Mouse (Mus musculus) G1E-ER4 (cell line): ENCODE measurements around the gene Vmn1r1. TPM values are rescaled to one million over a fixed set of nuclear protein-coding genes. Genes with fewer than 3 reads are reported as not detected.

Experiments
- GATA1 ChIP-seq: IDR thresholded peaks from one replicate; pipeline ENCODE4 v1.8.0; 2012; ENCODE audit warnings: low read length, inconsistent platforms
- polyA plus RNA-seq: library from polyadenylated mRNA; stranded (reverse); fragments of >175 nt; gene quantifications from 2 replicates; pipeline ENCODE4 v1.2.3, GENCODE M21; 2012

Vmn1r1 gene
- polyA plus RNA-seq = 0.02 TPM in 1 of 2 replicates, not detected in the other

DNA sequence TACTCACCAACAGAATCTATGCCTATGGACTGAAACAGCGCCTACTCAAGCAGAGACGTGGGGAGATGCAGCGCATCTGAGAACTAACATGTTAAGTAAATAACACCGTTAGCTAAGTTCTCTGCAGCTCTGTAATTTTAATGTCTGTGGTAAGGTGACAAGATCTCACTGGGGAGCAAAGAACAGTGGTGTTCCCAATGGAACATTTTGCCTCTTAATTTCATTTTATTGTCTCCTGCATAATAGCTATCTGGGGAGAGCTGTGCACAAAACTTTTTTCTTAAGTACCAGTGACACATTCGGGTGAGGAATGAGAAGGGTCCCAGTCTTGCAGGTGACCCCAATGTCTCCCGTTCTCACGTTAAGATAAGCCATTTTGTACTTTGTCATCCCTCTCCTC, at the start of gene Vmn1r1:
Gene Vmn1r1 (minus strand): TSS at position 101 of the 400 bp plus-strand sequence.
- no peak for TF ChIP-seq GATA1

DNA sequence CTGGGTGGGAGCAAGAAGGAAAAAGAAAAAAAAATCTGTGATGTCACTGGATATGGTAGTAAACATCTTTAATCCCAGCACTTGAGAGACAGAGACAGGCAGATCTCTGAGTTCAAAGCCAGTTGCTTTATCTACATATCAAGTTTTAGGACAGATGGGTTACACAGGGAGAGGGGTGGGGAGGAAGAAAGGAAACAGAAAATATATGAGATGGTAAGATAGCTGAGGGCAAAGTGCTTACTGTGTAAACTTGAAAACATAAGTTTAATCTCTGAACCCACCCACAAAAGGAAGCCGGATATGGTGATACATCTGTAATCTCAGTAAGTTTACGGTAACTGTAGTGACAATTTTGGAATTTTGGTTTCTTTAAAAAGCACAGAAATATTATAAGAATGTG, 46.0 kb upstream of the Vmn1r1 start:
- TF ChIP-seq GATA1 = no peak

DNA sequence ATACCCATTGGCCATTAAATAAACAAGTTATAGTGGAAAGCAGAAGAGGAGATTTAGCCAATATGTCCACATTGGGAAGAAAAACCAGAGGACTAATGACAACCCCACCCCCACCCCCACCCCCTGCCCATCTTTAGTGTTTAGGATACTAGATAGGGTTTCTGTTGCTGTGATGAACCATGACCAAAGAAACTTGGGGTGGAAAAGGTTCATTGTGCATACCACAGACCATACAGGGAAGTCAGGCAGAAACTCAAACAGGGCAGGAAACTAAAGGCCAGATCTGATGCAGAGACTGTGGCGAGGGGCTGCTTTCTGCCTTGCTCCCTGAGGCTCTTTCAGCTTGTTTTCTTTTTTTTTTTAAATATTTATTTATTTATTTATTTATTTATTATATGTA, 28.3 kb upstream of the Vmn1r1 start:
- TF ChIP-seq GATA1 = no peak

DNA sequence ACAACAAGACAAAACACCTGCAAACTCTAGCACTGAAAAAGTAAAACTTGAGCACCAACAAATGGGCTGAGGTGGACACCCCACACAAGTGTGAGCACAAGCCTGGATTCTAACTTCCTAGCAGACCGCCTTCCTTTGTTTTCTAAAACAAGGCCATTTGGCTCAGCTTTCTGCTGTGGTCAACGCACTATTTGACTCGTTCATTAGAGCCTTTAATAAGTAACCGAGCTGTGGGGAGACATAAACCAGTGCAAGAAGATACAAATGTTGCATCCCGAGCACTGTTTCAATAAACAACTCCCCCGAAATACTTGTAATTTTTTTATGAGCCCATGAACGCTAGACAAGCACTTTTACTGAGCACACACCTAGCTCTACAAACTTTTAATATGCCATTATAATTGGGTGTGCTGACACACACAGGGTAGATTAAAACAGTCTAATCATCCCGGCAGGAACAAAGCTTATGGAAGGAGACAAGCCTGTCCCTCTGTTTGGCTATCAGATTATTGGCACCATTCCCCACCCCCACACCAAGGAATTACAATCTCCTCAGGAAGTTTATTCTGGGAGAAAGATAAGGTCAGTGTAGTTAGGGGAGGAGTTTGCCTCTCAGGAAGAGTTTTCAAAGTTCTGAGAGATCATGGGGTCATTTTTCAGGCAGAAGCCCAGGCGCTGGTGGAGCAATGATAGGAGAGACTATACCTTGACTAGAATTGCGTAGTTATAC, 27.7 kb upstream of the Vmn1r1 start:
- no peak for TF ChIP-seq GATA1

DNA sequence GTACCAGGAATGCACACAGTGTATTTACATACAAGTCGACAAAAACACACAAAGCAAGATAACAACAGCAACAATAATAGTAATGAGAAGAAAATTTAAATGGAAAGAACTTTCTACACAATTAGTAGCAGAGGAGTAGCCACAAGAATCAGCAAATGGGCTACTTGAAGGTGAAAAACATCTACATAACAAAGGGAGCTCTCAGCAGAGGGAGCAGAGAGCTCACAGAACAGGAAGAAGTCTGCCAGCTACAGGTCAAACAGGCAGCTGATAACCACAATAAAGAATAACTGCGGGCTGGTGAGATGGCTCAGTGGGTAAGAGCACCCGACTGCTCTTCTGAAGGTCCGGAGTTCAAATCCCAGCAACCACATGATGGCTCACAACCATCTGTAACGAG, 26.9 kb upstream of the Vmn1r1 start:
- no peak for TF ChIP-seq GATA1

DNA sequence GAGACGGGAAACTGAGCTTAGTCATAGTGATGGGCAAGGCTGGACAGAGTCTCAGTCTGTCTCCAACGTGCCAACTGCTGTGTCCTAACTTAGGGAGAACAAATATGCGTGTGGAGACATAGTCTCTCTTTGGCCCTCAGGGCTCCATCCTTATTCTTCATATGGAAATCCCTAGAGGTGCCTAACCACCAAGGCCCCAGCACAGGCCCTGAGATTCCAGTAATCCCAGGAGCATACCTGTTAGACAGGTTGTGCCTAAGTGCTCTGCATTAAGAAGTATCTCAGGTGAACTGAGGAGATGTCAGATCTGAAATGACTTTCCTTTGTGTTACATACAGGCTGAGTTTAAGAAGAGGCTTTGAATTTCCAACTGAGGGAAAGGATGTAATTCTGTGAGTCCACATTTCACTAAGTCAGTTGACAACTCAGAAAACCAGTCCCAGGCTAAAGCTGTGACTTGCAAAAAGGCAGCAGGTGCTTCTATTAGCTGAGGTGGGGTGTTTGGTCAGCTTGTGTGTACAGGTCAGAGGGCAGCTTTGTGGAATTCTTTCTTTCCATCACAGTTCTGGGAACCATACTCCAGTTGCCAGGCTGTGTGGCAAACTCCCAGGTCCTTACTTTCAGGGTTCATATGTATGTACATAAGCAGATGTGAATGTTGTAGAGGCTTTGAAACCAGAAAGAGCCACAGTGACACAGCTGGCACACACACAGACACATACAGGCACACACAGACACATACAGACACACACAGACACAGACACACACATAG, 25.6 kb upstream of the Vmn1r1 start:
- TF ChIP-seq GATA1 = no peak

DNA sequence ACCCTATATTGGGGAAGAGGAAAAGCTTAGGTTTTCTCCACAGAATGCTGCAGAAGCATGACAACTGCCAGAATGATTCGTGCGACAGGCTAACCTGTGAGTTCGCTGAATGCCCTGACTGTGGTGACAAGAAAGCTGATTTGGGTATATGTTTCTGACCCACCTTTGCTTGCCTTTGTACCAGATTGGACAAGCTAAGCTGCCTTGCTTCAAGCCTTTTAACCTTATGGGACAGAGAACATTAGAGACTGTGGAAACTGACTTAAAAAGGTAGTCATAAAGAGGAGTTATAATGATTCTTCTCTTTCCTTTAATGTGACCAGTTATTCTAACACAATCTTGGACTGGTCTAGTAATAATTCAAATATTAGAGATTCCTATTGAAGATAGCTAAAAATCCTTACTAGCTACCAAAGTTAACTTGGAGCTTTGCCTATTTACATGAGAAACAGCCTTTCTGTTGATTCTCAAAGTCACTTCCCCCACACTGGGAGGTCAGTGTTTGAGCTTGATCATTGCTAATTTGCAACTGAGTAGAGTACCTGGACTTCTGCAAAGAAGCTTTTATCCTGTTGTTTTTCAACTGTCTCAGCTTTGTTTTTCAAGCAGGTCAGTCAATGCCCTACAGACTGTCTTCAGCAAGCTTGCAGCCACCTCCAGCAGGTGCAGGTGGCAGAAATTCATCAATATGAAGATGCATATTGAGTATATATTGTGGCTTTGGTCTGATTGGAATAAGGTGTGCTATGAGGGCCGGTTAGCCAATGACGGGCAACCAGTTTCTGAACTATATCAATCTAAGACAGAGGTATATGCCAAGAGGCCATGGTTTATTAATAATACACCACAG, 17.4 kb upstream of the Vmn1r1 start:
- no peak for TF ChIP-seq GATA1

DNA sequence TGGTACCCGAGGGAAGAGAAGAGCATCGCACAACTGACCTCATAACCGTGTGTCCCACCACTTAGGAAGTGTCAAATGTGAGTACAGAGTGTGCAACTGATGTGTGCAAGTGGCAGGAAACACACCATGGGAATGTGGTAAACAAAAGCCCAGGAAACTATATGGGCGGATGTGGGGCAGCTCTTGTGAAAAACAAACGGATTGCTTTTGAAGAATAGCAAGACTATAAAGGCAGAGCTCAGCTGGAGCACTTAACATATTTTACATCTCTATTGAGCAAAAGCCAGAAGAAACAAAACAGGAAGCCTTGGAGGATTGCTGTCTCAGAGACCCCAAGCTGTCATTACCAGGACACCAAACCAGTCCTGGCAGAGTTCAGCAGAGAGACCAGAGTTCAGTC, 1.3 kb downstream of the Vmn1r1 start:
- TF ChIP-seq GATA1 = no peak

DNA sequence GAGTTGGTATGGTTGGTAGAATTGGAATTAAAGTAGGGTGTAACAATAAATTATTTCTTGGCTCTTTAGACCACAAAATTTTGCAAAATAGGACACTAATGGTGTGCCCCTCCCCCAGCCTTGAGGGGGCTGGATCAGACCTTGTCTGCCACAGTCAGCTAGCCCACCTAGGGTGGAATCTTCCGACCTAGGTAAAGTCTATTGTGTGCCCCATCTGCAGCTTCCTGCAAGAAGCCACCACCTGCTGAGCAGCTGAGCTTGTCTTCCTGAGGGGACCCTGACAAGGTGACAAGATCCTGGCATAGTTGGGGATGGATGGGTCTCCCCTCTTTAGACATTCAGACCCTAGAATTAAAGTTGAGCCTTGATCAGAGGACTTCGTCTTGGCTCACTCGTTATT, 4.7 kb downstream of the Vmn1r1 start:
- TF ChIP-seq GATA1 = no peak

DNA sequence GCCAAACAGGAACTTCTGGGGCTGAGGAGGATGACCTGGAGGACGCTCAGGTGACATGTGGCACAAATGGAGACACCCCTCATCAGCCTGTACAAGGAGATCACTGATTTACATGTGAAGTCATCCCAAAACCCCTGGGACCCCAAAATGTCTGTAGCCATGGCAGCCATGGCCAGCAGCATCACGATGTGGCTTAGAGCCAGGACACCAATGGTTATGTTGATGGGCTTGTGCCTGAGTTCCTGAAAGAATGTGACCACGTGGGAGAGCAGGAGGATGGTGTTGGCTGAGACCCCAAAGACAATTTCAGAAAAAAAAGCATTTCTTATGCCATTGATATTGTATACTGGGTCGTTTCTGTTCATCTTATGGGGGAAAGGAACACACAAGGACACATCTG, 6.6 kb downstream of the Vmn1r1 start:
- TF ChIP-seq GATA1 = no peak

DNA sequence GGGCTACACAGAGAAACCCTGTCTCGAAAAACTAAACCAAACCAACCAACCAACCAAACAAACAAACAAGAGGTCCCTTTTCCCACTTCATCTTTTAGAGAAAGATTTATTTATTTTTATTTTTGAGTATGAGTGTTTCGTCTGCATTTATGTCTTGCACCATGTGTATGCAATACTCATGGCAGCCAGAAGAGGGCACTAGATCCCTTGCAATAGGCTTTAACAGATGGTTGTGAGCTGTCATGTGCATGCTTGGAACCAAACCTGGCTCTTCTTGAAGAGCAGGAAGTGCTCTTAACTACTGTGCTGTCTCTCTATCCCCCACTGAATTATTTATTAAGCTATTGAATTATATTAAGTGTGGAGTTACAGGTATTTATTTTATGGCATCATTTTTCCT, 14.3 kb downstream of the Vmn1r1 start:
- no peak for TF ChIP-seq GATA1

DNA sequence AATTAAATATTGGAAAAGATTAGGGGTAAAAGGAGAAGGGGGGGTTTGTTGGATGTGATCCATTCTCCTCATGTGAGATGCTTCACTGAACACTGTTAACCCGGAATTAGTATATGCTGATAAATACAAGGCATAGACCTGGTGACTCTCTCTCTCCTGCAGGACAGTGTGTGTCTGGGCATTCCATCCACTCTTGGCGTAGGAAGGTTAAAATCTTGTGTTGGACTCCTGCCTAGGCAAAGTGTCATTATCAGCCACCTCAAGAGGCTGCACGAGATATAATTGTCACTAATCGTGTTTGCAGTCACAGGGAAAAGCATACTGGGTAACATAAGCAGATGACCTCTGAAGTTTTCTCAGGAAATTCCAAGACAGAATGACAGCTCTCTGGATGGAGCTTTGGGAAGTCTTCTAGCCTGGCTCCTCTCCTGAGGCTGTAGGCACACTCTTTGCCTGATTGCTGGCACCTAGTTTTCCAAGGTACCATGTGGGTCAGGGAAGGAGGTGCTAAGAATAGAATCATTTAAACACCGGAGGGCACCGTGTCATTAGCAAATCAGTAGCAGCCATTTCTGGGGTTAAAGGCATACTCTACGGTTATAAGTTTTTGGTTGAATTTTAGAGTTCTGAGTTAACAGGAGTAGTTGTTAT, 15.3 kb downstream of the Vmn1r1 start:
- TF ChIP-seq GATA1 = no peak

DNA sequence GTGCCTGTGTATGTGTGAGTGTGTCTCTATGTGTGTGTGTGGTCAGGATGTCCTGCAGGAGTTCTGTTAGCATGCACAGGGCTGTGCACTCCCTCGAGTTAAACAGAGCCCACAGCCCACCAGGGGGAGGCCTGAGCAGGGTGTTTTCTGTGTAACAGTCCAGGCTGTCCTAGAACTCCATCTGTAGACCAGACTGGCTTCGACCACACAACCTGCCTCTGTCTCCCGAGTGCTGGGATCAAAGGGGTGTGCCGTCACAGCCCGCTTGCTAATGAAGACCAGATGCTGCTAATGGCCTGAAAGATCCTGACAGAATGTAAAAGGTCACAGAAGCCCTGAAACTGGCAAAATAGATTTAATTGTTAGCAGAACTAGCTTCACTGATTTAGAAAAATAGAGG, 18.7 kb downstream of the Vmn1r1 start:
- no peak for TF ChIP-seq GATA1

DNA sequence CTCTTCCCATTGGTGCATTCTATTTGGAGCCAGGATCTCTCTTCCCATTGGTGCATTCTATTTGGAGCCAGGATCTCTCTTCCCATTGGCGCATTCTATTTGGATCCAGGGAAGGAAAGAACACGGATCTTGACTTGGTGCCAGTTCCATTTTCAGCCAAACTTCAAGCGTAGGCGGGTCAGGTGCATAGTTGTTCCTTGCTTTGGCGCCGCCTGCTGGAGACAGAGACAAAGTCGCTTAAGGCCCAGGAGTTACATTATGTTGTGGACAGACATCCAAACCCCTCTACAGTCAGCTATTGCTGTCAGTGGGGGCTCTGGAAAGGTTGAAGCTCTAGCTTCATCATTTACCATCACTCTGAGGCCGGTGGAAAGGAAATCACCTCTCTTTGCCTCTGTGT, 21.0 kb downstream of the Vmn1r1 start:
- no peak for TF ChIP-seq GATA1

DNA sequence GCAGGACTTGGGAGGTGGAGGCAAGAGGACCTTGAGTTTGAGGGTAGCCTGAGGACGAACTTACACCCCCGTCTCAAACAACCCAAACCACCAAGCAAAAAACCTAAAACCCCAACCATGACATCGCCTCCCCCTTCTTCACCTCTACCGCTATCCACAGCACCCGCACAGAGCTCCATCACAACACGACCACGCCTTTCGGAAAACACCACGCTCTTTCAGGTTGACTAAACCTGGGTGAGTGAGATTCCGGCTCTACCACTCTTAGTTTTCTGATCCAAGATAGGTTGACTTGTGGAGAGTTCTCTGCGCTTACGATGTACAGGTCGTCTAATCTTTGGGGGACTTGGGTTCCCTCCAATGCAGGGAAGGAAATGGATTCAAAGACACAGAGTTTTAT, 21.6 kb downstream of the Vmn1r1 start:
- no peak for TF ChIP-seq GATA1

DNA sequence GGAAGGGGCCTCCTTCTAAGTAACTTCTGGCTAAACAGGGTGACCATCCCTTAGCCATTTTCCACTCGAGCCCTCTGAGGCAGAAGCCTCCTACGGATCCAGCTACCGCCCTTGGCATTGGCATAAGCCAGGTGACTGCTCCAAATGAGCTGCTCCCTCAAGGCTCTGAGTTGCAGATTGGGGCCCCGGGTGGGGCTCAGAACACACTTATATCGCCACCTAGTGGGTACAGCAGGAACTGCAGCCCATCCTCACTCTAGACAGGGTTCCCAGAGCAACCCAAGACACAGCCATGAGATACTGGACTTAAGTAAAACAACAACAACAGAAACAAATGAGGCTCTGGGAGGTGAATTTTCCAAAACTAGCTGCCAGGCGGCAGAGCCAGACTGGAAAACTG, 23.9 kb downstream of the Vmn1r1 start:
- TF ChIP-seq GATA1 = no peak
